Mouse (Mus musculus): ENCODE results near the gene Trabd2b. TPM values are rescaled to one million over a fixed set of nuclear protein-coding genes. Genes with fewer than 3 reads are reported as not detected.

The Trabd2b gene
- total and polyA plus RNA-seq, 2 experiments from 2014 or later: 0.63 to 0.71 TPM

DNA sequence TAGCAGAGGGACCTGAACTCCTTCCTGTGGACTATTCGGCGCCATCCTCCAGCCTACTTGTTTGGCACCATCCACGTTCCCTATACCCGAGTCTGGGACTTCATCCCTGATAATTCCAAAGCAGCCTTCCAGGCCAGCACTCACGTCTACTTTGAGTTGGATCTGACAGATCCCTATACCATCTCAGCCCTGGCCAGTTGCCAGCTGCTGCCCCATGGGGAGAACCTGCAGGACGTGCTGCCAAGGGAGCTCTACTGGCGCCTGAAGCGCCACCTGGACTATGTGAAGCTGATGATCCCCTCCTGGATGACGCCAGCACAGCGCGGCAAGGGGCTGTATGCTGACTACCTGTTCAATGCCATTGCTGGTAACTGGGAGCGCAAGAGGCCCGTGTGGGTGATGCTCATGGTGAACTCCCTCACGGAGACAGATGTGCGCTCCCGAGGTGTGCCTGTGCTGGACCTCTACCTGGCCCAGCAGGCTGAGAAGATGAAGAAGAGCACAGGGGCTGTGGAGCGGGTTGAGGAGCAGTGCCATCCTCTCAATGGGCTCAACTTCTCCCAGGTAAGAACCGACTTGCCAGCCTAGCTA lies 2.5 kb downstream of the Trabd2b start:
- Histone ChIP-seq H3K4me3 (ENCODE audit: low read depth, low read length) (no peak overlapping the region), H3K9me3 (ENCODE audit: low read length) (no peaks in the 10 kb centered on the region), H3K27ac (ENCODE audit: low read depth, low read length) (no peak overlapping the region), H3K4me1 (ENCODE audit: insufficient read depth) (peaks cover 3% of the 10 kb centered on the region; the same call in 1 of the 2 replicates), H3K4me2 (ENCODE audit: low read depth) (no peak overlapping the region), H3K36me3 (ENCODE audit: insufficient read depth) (no peaks in the 10 kb centered on the region), H3K9ac (no peak overlapping the region), H3K27me3 (ENCODE audit: insufficient read depth, low read length) (peaks cover 11% of the 10 kb centered on the region)
- DNase-seq (no peak), ATAC-seq (no peak)
- no peak for TF ChIP-seq CTCF (IDR thresholded peaks at IDR 0.05; ENCODE audit: low read depth)
- 69% methylated on average over 18 of the region's 18 CpGs for WGBS

- no peak overlapping the region for H3K4me3 ChIP-seq (ENCODE audit: low read depth, low read length)
- H3K4me1 ChIP-seq (ENCODE audit: insufficient read depth): peaks cover 3% of the 10 kb centered on the region; the same call in 1 of the 2 replicates
- H3K36me3 ChIP-seq (ENCODE audit: insufficient read depth): no peaks in the 10 kb centered on the region
- ATAC-seq (no peak), DNase-seq (no peak)
- H3K27me3 ChIP-seq (ENCODE audit: insufficient read depth, low read length): peaks cover 11% of the 10 kb centered on the region
- no peak overlapping the region for H3K27ac ChIP-seq (ENCODE audit: low read depth, low read length)
- no peaks in the 10 kb centered on the region for H3K9me3 ChIP-seq (ENCODE audit: low read length)
- H3K9ac ChIP-seq: no peak overlapping the region
- TF ChIP-seq CTCF (IDR thresholded peaks at IDR 0.05; ENCODE audit: low read depth): no peak
- no peak overlapping the region for H3K4me2 ChIP-seq (ENCODE audit: low read depth)
Observed at GRCm38 (mm10) chr4:114409511-114409910, 3.0 kb downstream of the Trabd2b start.

GRCm38 (mm10) chr4:114410026-114410425 lies 3.5 kb downstream of the Trabd2b start:
- no peak for ATAC-seq
- Histone ChIP-seq H3K4me2 (ENCODE audit: low read depth) (no peak overlapping the region), H3K27me3 (ENCODE audit: insufficient read depth, low read length) (peaks cover 11% of the 10 kb centered on the region), H3K36me3 (ENCODE audit: insufficient read depth) (no peaks in the 10 kb centered on the region), H3K4me3 (ENCODE audit: low read depth, low read length) (no peak overlapping the region), H3K4me1 (ENCODE audit: insufficient read depth) (peaks cover 3% of the 10 kb centered on the region; the same call in 1 of the 2 replicates), H3K27ac (ENCODE audit: low read depth, low read length) (no peak overlapping the region), H3K9ac (no peak overlapping the region), H3K9me3 (ENCODE audit: low read length) (no peaks in the 10 kb centered on the region)
- no peak for TF ChIP-seq CTCF (IDR thresholded peaks at IDR 0.05; ENCODE audit: low read depth)
- 22% methylated on average over 3 of the region's 3 CpGs for WGBS
- DNase-seq: no peak

- Histone ChIP-seq H3K27ac (ENCODE audit: low read depth, low read length) (no peak overlapping the region), H3K27me3 (ENCODE audit: insufficient read depth, low read length) (peaks cover 11% of the 10 kb centered on the region), H3K9me3 (ENCODE audit: low read length) (no peaks in the 10 kb centered on the region), H3K36me3 (ENCODE audit: insufficient read depth) (no peaks in the 10 kb centered on the region), H3K4me2 (ENCODE audit: low read depth) (no peak overlapping the region), H3K4me3 (ENCODE audit: low read depth, low read length) (no peak overlapping the region), H3K9ac (no peak overlapping the region), H3K4me1 (ENCODE audit: insufficient read depth) (peaks cover 3% of the 10 kb centered on the region; the same call in 1 of the 2 replicates)
- no peak for TF ChIP-seq CTCF (IDR thresholded peaks at IDR 0.05; ENCODE audit: low read depth)
- WGBS: 20% methylated on average over 11 of the region's 11 CpGs
- DNase-seq (no peak), ATAC-seq (no peak)
Observed at GRCm38 (mm10) chr4:114410443-114410842, 3.9 kb downstream of the Trabd2b start.

GRCm38 (mm10) chr4:114410958-114411661 lies 4.6 kb downstream of the Trabd2b start:
- TF ChIP-seq CTCF (IDR thresholded peaks at IDR 0.05; ENCODE audit: low read depth): no peak
- ATAC-seq: 0 out of 2 replicates have a peak, but pooled peaks have one; percentile 21
- WGBS: 53% methylated on average over 9 of the region's 9 CpGs
- Histone ChIP-seq H3K9me3 (ENCODE audit: low read length) (no peaks in the 10 kb centered on the region), H3K9ac (no peak overlapping the region), H3K4me2 (ENCODE audit: low read depth) (no peak overlapping the region), H3K4me3 (ENCODE audit: low read depth, low read length) (no peak overlapping the region), H3K27me3 (ENCODE audit: insufficient read depth, low read length) (peaks cover 11% of the 10 kb centered on the region), H3K36me3 (ENCODE audit: insufficient read depth) (no peaks in the 10 kb centered on the region), H3K27ac (ENCODE audit: low read depth, low read length) (no peak overlapping the region), H3K4me1 (ENCODE audit: insufficient read depth) (peaks cover 3% of the 10 kb centered on the region; the same call in 1 of the 2 replicates)
- DNase-seq: peak; percentile 33

- H3K4me1 ChIP-seq (ENCODE audit: insufficient read depth): no peaks in the 10 kb centered on the region; the same call in 1 of the 2 replicates
- ATAC-seq: no peak
- no peak for TF ChIP-seq CTCF (IDR thresholded peaks at IDR 0.05; ENCODE audit: low read depth)
- no peak overlapping the region for H3K27ac ChIP-seq (ENCODE audit: low read depth, low read length)
- H3K4me3 ChIP-seq (ENCODE audit: low read depth, low read length): no peak overlapping the region
- no peak for DNase-seq
- H3K36me3 ChIP-seq (ENCODE audit: insufficient read depth): no peaks in the 10 kb centered on the region
- H3K9ac ChIP-seq: no peak overlapping the region
- 48% methylated on average over 6 of the region's 6 CpGs for WGBS
- H3K9me3 ChIP-seq (ENCODE audit: low read length): no peaks in the 10 kb centered on the region
- H3K27me3 ChIP-seq (ENCODE audit: insufficient read depth, low read length): peaks cover 4% of the 10 kb centered on the region; the same call in 1 of the 2 replicates
- no peak overlapping the region for H3K4me2 ChIP-seq (ENCODE audit: low read depth)
Observed at GRCm38 (mm10) chr4:114411846-114412390, 5.4 kb downstream of the Trabd2b start.

Data from forebrain, postnatal 0 days (tissue).